Mouse (Mus musculus): ENCODE measurements around the gene Olfr1411. TPM values are rescaled to one million over a fixed set of nuclear protein-coding genes. Genes with fewer than 3 reads are reported as not detected.
A peak's percentile ranks its signal among the peaks of the same experiment; 100 is the strongest.

The Olfr1411 gene
- not detected in 2 replicates for polyA plus RNA-seq (2015; fragmentation: Nextera tagmentation; extraction: Ambion mirVana)

DNA sequence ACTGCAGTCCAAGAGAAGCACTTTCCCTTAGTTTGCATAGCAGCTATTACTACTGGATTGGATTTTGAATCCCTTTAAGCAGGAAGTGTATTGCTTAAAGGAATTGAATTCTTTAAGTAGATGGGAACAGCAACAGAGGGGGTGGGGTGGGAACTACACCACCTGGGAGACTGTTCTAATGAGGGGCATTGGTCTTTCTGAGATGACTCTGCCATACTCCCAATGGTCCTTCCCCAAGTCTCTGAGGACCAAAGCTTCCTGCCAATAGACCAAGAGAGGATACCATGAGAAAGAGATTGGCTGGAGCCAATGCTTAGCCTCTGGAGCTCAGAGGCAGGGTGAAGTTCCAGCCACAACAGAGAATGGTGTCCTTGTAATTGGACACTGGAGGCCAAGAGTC is at the start of gene Olfr1411:
Gene Olfr1411 (plus strand): TSS at position 301 of the 400 bp plus-strand sequence.
- no peak for DNase-seq (ENCODE audit: low spot score)

GRCm38 (mm10) chr1:92545929-92546328 is 48.3 kb upstream of the Olfr1411 start:
- no peak for DNase-seq (ENCODE audit: low spot score)

DNA sequence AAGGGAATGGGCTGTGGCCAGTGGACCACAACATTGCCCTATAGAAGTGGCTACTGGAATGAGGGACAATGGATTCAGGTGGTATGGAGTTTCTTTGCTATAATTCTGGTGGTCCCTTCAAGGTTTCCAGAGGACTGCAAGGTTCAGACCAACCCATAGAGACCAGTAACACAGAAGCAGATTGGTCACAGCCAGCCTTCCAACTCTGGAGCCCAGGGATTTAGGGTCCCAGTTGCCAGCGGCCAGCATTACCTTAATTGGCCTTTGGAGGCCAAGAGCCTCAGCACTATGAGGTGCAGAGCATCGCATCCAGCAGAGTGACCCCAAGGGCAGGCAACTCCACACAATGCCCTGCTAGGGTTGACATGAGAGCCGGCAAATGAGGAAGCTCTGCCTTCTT is 23.2 kb upstream of the Olfr1411 start, which contains the start of gene Olfr1413:
Gene Olfr1413 (plus strand): TSS at position 301 of the 400 bp plus-strand sequence.
- no peak for DNase-seq (ENCODE audit: low spot score)

GRCm38 (mm10) chr1:92585479-92585878 is 8.7 kb upstream of the Olfr1411 start, which contains the start of gene Olfr1412:
Olfr1412 (plus strand) TSS chr1:92585779.
- DNase-seq (ENCODE audit: low spot score) = no peak

- DNase-seq (ENCODE audit: low spot score) = no peak
Measured at GRCm38 (mm10) chr1:92596019-92596418, 1.8 kb downstream of the Olfr1411 start.

GRCm38 (mm10) chr1:92605482-92605881 is 11.3 kb downstream of the Olfr1411 start, which contains the start of gene Olfr1410:
Olfr1410 (plus strand) TSS chr1:92605782.
- no peak for DNase-seq (ENCODE audit: low spot score)

GRCm38 (mm10) chr1:92607711-92608110 is 13.5 kb downstream of the Olfr1411 start:
- no peak for DNase-seq (ENCODE audit: low spot score)

DNA sequence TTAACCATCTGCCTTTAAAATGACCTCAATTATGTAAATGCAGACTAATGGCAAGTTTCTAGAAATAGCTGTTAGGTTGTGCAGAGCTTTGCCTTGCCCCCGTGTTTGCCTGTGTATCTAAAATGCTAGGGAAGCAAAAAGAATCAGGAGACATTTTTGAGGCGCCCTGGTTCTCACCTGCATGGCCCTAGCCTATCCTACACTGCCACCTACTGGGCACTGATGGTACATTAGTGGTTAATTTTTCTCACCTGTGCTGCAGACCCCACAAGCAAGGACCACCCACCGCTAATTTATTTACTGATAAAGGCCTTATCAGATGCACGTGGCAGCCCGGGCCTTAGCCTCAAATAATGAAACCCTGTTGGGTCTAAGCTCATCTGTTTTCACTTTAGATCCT is 16.8 kb downstream of the Olfr1411 start:
- peak; percentile 65 for DNase-seq (ENCODE audit: low spot score)

DNA sequence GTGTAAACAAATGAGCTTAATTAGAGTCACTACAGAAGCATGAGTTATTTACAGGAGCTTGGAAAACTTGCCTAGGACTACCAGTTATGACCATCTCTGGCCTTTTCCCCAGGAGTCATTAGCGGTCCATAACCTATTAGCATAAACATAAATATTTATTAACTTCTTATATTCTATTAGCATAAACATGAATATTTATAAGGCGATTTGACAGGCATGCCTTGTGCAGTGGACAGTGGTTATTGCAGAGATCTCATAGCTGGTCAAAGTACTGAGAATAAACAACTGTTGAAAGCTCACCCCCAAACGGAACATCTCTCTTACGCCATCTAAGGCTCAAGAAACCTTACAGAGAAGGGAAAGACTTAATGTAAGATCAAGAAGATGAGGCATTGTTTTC is 19.0 kb downstream of the Olfr1411 start:
- no peak for DNase-seq (ENCODE audit: low spot score)

GRCm38 (mm10) chr1:92614516-92614915 is 20.3 kb downstream of the Olfr1411 start:
- DNase-seq (ENCODE audit: low spot score) = no peak

- DNase-seq (ENCODE audit: low spot score) = no peak
Measured at GRCm38 (mm10) chr1:92616046-92616445, 21.8 kb downstream of the Olfr1411 start.

- DNase-seq (ENCODE audit: low spot score) = no peak
Measured at GRCm38 (mm10) chr1:92617488-92617887, 23.3 kb downstream of the Olfr1411 start, which contains the start of gene Olfr12. Olfr12 (plus strand) TSS chr1:92617788.

GRCm38 (mm10) chr1:92618360-92618759 is 24.1 kb downstream of the Olfr1411 start:
- DNase-seq (ENCODE audit: low spot score) = no peak

- DNase-seq (ENCODE audit: low spot score) = no peak
Measured at GRCm38 (mm10) chr1:92628227-92628626, 34.0 kb downstream of the Olfr1411 start.

GRCm38 (mm10) chr1:92632196-92632595 is 38.0 kb downstream of the Olfr1411 start:
- no peak for DNase-seq (ENCODE audit: low spot score)

DNA sequence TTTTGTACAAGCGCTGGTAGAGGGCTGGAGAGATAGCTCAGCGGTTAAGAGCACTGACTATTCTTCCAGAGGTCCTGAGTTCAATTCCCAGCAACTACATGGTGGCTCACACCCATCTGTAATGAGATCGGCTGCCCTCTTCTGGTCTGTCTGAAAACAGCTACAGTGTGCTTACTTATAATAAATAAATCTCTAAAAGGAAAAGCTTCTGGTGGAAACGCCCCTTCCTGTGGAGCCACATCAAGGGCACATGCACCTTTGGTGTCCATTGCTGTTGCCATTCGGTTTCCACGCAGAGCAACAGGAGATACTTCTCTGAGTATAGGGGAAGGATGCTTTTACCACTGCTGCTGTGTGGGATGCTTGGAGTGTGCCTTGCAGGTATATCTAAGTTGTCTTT is 38.7 kb downstream of the Olfr1411 start:
- peak; percentile 42 for DNase-seq (ENCODE audit: low spot score)

DNA sequence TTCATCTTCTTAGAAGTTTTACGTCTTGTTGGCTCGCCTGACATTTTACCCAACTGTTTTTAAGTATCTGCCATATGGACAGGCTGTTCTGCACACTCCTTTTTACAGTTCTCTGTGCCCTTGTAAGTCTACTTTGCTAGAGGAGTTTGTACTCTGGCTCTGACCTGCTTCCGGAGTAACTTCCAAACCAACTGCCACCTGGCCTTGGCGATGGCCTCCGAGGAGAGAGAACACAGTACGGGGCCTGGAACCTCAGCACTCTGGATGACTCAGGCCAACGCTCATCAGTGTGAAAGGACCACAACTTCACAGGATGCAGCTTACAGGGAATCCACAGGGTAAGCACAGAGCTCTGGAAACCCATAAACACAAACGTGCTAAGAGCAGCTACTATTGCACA is 39.5 kb downstream of the Olfr1411 start:
- no peak for DNase-seq (ENCODE audit: low spot score)

DNA sequence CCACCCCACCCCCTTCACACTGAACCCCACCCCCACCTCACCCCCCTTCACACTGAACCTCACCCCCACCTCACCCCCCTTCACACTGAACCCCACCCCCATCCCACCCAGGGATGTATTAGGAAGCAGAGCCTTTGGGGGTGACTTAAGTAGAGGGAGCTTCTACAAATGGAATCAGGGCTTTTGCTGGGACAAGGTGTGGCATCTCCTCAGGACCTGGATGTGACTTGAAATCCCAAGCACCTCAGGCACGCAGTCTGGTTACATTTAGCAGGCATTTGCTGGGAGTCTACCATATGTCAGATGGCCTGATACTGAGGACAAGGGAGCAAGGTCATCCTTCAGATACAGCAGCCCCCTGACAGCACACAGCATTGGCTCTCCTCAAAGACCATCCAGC is 40.4 kb downstream of the Olfr1411 start:
- DNase-seq (ENCODE audit: low spot score) = no peak

- no peak for DNase-seq (ENCODE audit: low spot score)
Measured at GRCm38 (mm10) chr1:92634976-92635599, 40.9 kb downstream of the Olfr1411 start.

GRCm38 (mm10) chr1:92636015-92636414 is 41.8 kb downstream of the Olfr1411 start:
- DNase-seq (ENCODE audit: low spot score) = no peak

- DNase-seq (ENCODE audit: low spot score) = no peak
Measured at GRCm38 (mm10) chr1:92636676-92637075, 42.5 kb downstream of the Olfr1411 start.

DNA sequence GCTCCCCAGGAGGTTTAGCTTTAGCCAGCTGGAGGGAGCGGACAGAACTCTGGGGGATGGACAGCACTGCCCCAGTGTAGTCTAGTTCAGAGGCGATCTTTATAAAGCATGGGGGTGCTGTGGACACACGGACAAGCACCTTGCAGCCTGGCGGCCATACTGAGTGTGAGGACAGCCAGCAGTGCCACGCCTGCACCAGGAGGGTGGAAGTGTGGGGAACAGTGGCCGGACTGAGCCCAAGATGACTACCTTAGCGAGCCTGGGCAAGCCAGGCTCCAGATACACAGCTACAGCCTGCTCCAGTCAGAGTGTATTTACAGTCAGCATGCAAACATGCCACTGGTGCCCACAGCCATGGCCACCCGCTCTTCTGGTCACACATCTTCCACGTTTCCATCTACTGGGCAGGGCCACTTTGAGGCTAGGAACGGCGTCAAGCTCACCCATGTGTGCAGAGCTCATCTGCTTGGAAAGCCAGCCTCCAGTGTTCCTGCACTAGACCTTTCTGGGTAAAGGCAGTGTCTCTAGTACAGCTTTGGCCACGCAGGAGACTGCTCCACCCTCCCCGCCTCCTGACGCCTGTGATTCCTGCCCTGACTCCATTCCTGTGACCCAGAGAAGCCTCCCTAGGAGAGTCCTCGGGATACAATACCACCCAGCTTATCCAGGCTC is 43.4 kb downstream of the Olfr1411 start:
- no peak for DNase-seq (ENCODE audit: low spot score)

DNA sequence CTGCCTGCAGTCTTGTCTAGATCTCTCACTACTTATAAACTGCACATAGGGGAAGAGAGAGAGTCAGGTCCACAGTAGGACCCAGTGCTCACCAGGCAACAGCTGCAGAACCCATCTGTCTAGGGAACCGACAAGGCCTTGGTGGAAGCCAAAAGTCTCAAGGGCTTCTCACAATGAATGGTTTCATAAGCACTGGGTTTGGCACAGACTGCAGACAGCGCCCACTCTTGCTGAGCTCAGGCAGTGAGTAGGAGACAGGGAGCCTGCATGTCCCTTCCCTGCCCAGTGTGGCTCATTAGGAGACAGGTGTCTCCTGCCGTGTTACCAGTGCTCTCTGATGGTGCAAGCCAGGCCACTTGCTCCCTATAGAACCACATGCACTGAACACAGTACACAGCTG is 44.0 kb downstream of the Olfr1411 start:
- no peak for DNase-seq (ENCODE audit: low spot score)

All from thymus, postnatal 0 days (tissue).